Mouse (Mus musculus) embryonic fibroblast, embryonic 13.5 days (primary cell): ENCODE measurements around the gene Tnr.

ENCODE experiments used
- CTCF ChIP-seq: IDR thresholded peaks from 2 replicates; pipeline ENCODE4 v1.5.1; 2011; ENCODE audit warnings: mild to moderate bottlenecking, control low read depth, low read length, moderate library complexity, borderline replicate concordance; ENCODE audit not compliant: insufficient read depth
- POLR2A ChIP-seq: IDR thresholded peaks from 2 replicates; pipeline ENCODE4 v1.6.1; 2011; ENCODE audit warnings: low read depth, mild to moderate bottlenecking, control low read depth, low read length, moderate library complexity

- TF ChIP-seq POLR2A (no peak), CTCF (no peak)
These were observed 23.6 kb upstream of the Tnr start for GRCm38 (mm10) chr1:159499806-159500460.
